Mouse (Mus musculus) macrophage (primary cell): ENCODE results near the gene Ttll2. TPM values are rescaled to one million over a fixed set of nuclear protein-coding genes. Genes with fewer than 3 reads are reported as not detected.
"Not testable (repeated sequence)": the region's sequence is repeated elsewhere in the genome, so short reads cannot be mapped to it uniquely, and the experiment has no call there.

Source experiments
- H3K27ac ChIP-seq: fragments of 350-480 bp; formaldehyde crosslinking; 2 replicates; pipeline ENCODE4 v1.9.0; 2021
- H3K36me3 ChIP-seq: fragments of 350-480 bp; formaldehyde crosslinking; 2 replicates; pipeline ENCODE4 v1.9.0; 2021; ENCODE audit errors: inconsistent target
- H3K4me3 ChIP-seq: fragments of 350-480 bp; formaldehyde crosslinking; 2 replicates; pipeline ENCODE4 v1.9.0; 2021; ENCODE audit errors: inconsistent target
- H3K79me2 ChIP-seq: fragments of 350-480 bp; formaldehyde crosslinking; 2 replicates; pipeline ENCODE4 v1.9.0; 2021; ENCODE audit errors: inconsistent target
- WGBS: methylation state at CpG from one replicate; pipeline ENCODE4 v1.1.7; 2026; ENCODE audit warnings: inconsistent platforms; ENCODE audit not compliant: missing documents; 5-methylcytosine and 5-hydroxymethylcytosine counted together
- polyA plus RNA-seq: library from polyadenylated mRNA; stranded (reverse); fragments of 250-400 nt; gene quantifications from 3 replicates; pipeline ENCODE4 v1.2.4, GENCODE M21; 2018; ENCODE audit warnings: inconsistent platforms
- total RNA-seq, 78 experiments: library from RNA; depleted of rRNA; stranded (reverse); fragments of 250-400 nt; gene quantifications; 1 replicate in 9 of 78; 2 replicates in 24 of 78; 3 replicates in 43 of 78; 4 replicates in 2 of 78; pipeline ENCODE4 v1.2.4; 2018; ENCODE audit warnings: inconsistent platforms in 56 of 78

The Ttll2 gene
- under 1 TPM in 5 of 26 experiments, not detected in 21; 0.55 to 0.78 (median 0.62) TPM for total RNA-seq (2018; cell fraction: chromatin; rRNA removed)
- total RNA-seq (2018; cell fraction: cytosol; rRNA removed): under 1 TPM in 3 of 26 experiments, not detected in 23; 0.10 to 0.11 (median 0.11) TPM
- total RNA-seq (2018; cell fraction: nucleus; rRNA removed): under 1 TPM in 2 of 26 experiments, not detected in 24; 0.36 to 0.56 TPM
- polyA plus RNA-seq: not detected in 3 replicates

GRCm38 (mm10) chr17:7352596-7352995 is at the start of gene Ttll2:
Gene Ttll2 (minus strand): TSS chr17:7352696.
- not testable (repeated sequence) for H3K36me3 ChIP-seq, H3K4me3 ChIP-seq, H3K27ac ChIP-seq, H3K79me2 ChIP-seq
- no CpG with 5 or more reads among the region's 1 CpGs for WGBS

GRCm38 (mm10) chr17:7399770-7400169 is 47.3 kb upstream of the Ttll2 start:
- not testable (repeated sequence) for H3K4me3 ChIP-seq, H3K36me3 ChIP-seq, H3K79me2 ChIP-seq, H3K27ac ChIP-seq
- 94% methylated on average over 3 of the region's 6 CpGs for WGBS

GRCm38 (mm10) chr17:7398198-7398847 is 45.8 kb upstream of the Ttll2 start:
- WGBS: 21% methylated on average over 5 of the region's 6 CpGs
- H3K79me2 ChIP-seq, H3K4me3 ChIP-seq, H3K27ac ChIP-seq, H3K36me3 ChIP-seq: not testable (repeated sequence)

- not testable (repeated sequence) for H3K27ac ChIP-seq, H3K79me2 ChIP-seq, H3K36me3 ChIP-seq, H3K4me3 ChIP-seq
- 92% methylated on average over 8 of the region's 13 CpGs for WGBS
Observed at GRCm38 (mm10) chr17:7397079-7397478, 44.6 kb upstream of the Ttll2 start.

GRCm38 (mm10) chr17:7396288-7396687 is 43.8 kb upstream of the Ttll2 start:
- not testable (repeated sequence) for H3K79me2 ChIP-seq, H3K27ac ChIP-seq, H3K4me3 ChIP-seq, H3K36me3 ChIP-seq
- WGBS: no CpG with 5 or more reads among the region's 2 CpGs

GRCm38 (mm10) chr17:7395671-7396070 is 43.2 kb upstream of the Ttll2 start:
- H3K27ac ChIP-seq: not testable (repeated sequence)

GRCm38 (mm10) chr17:7395116-7395515 is 42.6 kb upstream of the Ttll2 start:
- WGBS: 93% methylated on average over 7 of the region's 7 CpGs
- H3K27ac ChIP-seq, H3K4me3 ChIP-seq, H3K36me3 ChIP-seq, H3K79me2 ChIP-seq: not testable (repeated sequence)

More at GRCm38 (mm10) chr17:7395671-7396070, 43.2 kb upstream of the Ttll2 start:
- H3K4me3 ChIP-seq, H3K79me2 ChIP-seq, H3K36me3 ChIP-seq: not testable (repeated sequence)
- 92% methylated on average over 6 of the region's 8 CpGs for WGBS

GRCm38 (mm10) chr17:7389898-7390297 is 37.4 kb upstream of the Ttll2 start:
- H3K79me2 ChIP-seq, H3K4me3 ChIP-seq, H3K27ac ChIP-seq, H3K36me3 ChIP-seq: not testable (repeated sequence)
- 83% methylated on average over 1 of the region's 7 CpGs for WGBS

- H3K4me3 ChIP-seq, H3K79me2 ChIP-seq, H3K36me3 ChIP-seq, H3K27ac ChIP-seq: not testable (repeated sequence)
- WGBS: 93% methylated on average over 5 of the region's 8 CpGs
Observed at GRCm38 (mm10) chr17:7388958-7389356, 36.5 kb upstream of the Ttll2 start.

GRCm38 (mm10) chr17:7388341-7388957 is 36.0 kb upstream of the Ttll2 start:
- H3K79me2 ChIP-seq, H3K27ac ChIP-seq, H3K4me3 ChIP-seq, H3K36me3 ChIP-seq: not testable (repeated sequence)
- WGBS: no CpG with 5 or more reads among the region's 2 CpGs

- WGBS: 69% methylated on average over 5 of the region's 8 CpGs
- not testable (repeated sequence) for H3K27ac ChIP-seq, H3K79me2 ChIP-seq, H3K4me3 ChIP-seq, H3K36me3 ChIP-seq
Observed at GRCm38 (mm10) chr17:7386016-7386415, 33.5 kb upstream of the Ttll2 start.

- not testable (repeated sequence) for H3K36me3 ChIP-seq, H3K79me2 ChIP-seq, H3K4me3 ChIP-seq, H3K27ac ChIP-seq
- WGBS: 70% methylated on average over 1 of the region's 3 CpGs
Observed at GRCm38 (mm10) chr17:7385364-7385763, 32.9 kb upstream of the Ttll2 start, which contains the start of gene Unc93a2. Gene Unc93a2 (minus strand): TSS chr17:7385464.

GRCm38 (mm10) chr17:7383167-7384143 is 31.0 kb upstream of the Ttll2 start:
- H3K79me2 ChIP-seq, H3K27ac ChIP-seq, H3K36me3 ChIP-seq, H3K4me3 ChIP-seq: not testable (repeated sequence)
- 95% methylated on average over 3 of the region's 13 CpGs for WGBS

GRCm38 (mm10) chr17:7382711-7383110 is 30.2 kb upstream of the Ttll2 start:
- WGBS: 100% methylated on average over 1 of the region's 3 CpGs
- not testable (repeated sequence) for H3K27ac ChIP-seq, H3K36me3 ChIP-seq, H3K4me3 ChIP-seq, H3K79me2 ChIP-seq
